Comparison of ENCODE assay signal across 16 mouse cellular contexts in genomic region chrX:93655153-93655552, GRCm38 (mm10). TPM values are rescaled to one million over a fixed set of nuclear protein-coding genes. Genes with fewer than 3 reads are reported as not detected.
"Had no signal": no experiment of that assay in that cellular context is flagged by ENCODE, and none has a peak within 500 bp of the region (broad histone marks: within the 10 kb centered on the region; RNA-seq: fewer than 3 reads in every experiment).

No protein-coding gene starts in this region.

- H3K36me3 ChIP-seq: neural tube, embryonic 13.5 days; stomach, embryonic 15.5 days had no signal

- H3K4me1 ChIP-seq: neural tube, embryonic 13.5 days; stomach, embryonic 15.5 days had no signal

- H3K27me3 ChIP-seq: neural tube, embryonic 13.5 days; stomach, embryonic 15.5 days had no signal

- H3K4me3 ChIP-seq: neural tube, embryonic 13.5 days; stomach, embryonic 15.5 days had no signal

- H3K27ac ChIP-seq: hindbrain, postnatal 0 days; kidney, postnatal 0 days; liver, embryonic 14.5 days; macrophage; neural tube, embryonic 13.5 days; stomach, embryonic 15.5 days had no signal

- H3K4me2 ChIP-seq: lung, embryonic 14.5 days; neural tube, embryonic 13.5 days; stomach, embryonic 15.5 days had no signal

- DNase-seq: kidney, adult 18-20 months; kidney, adult 9 months; kidney, postnatal 25 days; liver, postnatal 0 days; lung, embryonic 14.5 days; thymus, postnatal 25 days had no signal

- H3K9ac ChIP-seq: liver, embryonic 14.5 days; liver, postnatal 0 days; lung, embryonic 14.5 days; neural tube, embryonic 13.5 days; stomach, embryonic 15.5 days had no signal

- ATAC-seq: inflammation-experienced regulatory T-cells, adult 6 months; intestine, embryonic 16.5 days; lung, postnatal 0 days had no signal

- H3K9me3 ChIP-seq: neural tube, embryonic 13.5 days; stomach, embryonic 15.5 days had no signal

RNA-seq across cellular contexts. Expression of gene Pcyt1b, which starts 0.5 kb away (rescaled TPM):
- total RNA-seq: liver, adult 2 months had no signal
